Mouse (Mus musculus) yolk sac, embryonic 10.5 days (tissue): ENCODE results near the gene Mgst3.
"Not testable (repeated sequence)": the region's sequence is repeated elsewhere in the genome, so short reads cannot be mapped to it uniquely, and the experiment has no call there.

ENCODE experiments used
- DNase-seq: peaks from one replicate; pipeline ENCODE4 v3.0.0-alpha.2; 2017; ENCODE audit warnings: low spot score

The Mgst3 gene

DNA sequence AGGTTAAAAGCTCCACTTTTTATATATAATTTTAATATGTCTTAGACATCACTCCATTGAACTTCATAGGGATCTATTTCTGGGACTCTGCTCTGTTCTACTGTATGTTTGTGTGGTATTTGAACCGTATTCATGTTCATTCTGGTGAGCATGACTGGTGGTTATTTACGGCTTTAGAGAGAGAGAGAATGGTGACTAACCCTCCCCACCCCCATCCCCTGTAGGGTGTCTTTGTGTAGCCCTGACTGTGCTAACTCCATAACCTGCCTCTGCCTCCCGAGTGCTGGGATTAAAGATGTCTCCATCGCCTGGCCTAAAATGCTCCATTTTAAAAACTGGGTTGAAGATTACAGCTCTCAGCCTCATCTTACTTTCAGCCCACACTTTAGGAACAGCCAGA, 33.4 kb downstream of the Mgst3 start:
- DNase-seq, result no peak

- DNase-seq, result peak; percentile 47
Measured at GRCm38 (mm10) chr1:167358731-167359130, 34.9 kb downstream of the Mgst3 start.

GRCm38 (mm10) chr1:167357387-167357786, 36.3 kb downstream of the Mgst3 start:
- DNase-seq, result no peak

- no peak for DNase-seq
Measured at GRCm38 (mm10) chr1:167352403-167352802, 41.2 kb downstream of the Mgst3 start.

GRCm38 (mm10) chr1:167350597-167351415, 42.8 kb downstream of the Mgst3 start:
- no peak for DNase-seq

- peak; percentile 96 for DNase-seq
Measured at GRCm38 (mm10) chr1:167349815-167350596, 43.6 kb downstream of the Mgst3 start, which contains the start of gene Aldh9a1. TSS of gene Aldh9a1 (plus strand) at chr1:167349991.

GRCm38 (mm10) chr1:167349206-167349605, 44.4 kb downstream of the Mgst3 start:
- DNase-seq, result not testable (repeated sequence)

GRCm38 (mm10) chr1:167345994-167346520, 47.6 kb downstream of the Mgst3 start:
- not testable (repeated sequence) for DNase-seq

GRCm38 (mm10) chr1:167342831-167343230, 50.8 kb downstream of the Mgst3 start:
- DNase-seq, result no peak

GRCm38 (mm10) chr1:167340910-167341528, 52.6 kb downstream of the Mgst3 start:
- no peak for DNase-seq

GRCm38 (mm10) chr1:167340111-167340787, 53.4 kb downstream of the Mgst3 start:
- DNase-seq, result no peak

- DNase-seq, result no peak
Measured at GRCm38 (mm10) chr1:167339177-167339781, 54.4 kb downstream of the Mgst3 start.

DNA sequence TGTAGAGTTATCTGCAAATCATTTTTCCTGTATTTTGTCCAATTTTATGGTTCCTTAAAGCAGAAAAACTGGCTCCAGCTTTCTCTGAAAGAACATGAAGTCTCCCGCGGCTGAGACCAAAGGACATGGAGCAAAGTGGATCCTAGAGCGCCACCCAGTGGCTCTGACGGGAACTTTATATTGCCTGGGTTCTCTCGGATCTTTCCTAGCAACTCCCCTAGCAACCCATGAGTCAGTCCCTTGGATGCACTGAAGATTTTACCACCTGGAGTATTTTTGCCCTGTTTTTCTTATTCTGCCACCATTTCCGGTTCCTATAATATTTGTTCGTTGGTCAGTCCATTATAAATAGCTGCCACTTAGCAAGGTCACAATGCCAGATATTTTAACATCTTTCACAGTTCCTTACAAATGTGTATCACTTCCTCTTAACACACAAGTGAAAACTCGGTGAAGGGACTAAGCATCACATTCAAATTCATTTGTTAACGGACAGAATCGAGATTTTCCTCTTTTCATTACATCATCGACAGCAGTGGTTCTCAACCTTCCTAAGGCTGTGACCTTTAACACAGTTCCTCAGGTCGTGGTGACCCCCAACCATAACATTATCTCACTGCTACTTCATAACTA, 56.1 kb downstream of the Mgst3 start:
- peak; percentile 68 for DNase-seq

DNA sequence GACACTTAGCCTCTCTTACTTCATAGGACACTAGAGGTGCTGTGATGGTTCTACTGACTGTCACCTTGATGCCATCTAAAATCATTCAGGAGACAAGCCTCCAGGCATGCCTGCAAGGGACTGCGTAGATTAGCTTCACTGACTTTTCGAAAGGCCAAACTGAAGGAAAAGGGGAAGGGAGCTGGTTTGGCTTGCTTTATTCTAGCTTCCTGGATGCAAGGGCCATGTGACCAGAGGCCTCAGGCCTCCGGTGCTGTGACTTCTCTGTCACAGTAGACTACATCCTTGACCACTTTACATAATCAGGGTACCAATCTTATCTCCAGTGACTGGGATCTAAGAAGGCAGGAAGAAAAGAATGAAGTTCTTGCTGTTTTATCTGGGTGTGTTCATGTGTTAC, 57.2 kb downstream of the Mgst3 start:
- no peak for DNase-seq

DNA sequence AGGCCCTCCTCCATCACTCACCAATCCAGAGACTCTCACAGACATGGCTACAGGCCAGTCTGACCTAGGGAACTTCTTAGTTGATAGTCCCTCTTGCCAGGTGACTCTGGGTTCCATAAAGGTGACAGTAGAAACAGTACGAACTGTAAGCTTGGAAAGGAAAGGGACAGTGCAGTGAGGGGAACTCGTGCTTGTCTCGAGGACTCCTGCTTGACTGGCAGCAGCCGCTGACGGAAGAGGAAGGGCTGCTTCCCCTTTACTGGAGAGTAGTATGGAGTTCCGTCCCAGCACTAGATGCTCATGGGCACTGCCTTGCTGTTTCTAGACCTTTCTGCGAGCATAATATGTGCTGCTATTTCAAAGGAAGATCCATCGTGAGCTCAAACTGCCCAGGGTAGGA, 62.5 kb downstream of the Mgst3 start:
- DNase-seq, result no peak

DNA sequence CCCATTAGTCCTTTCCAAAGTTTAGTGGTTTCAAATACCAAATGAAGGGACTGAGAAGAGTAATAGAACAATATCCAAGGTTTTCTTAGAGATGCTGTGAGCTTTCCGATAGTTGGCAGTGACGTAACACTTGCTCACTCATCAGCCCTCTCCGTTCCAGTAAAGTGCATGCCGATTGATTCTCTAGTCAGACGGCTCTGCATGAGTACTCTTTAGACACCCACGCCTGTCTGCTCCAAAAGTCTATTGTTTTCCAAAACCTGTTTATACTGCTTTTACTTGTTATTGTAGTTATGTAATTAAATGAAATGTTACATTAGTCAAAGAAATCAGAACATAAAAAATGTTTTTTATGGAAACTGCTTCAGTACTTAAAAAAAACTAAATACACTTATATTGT, 64.9 kb downstream of the Mgst3 start:
- DNase-seq, result no peak
